Mouse (Mus musculus) megakaryocyte, embryonic 14.5 days (primary cell): Measurements from ENCODE around the gene Ino80.

Experiments used
- FLI1 ChIP-seq: IDR thresholded peaks from 2 replicates; pipeline ENCODE4 v1.6.1; 2012; ENCODE audit warnings: low read length, inconsistent platforms, mixed read lengths
- GATA1 ChIP-seq: IDR thresholded peaks from 3 replicates; pipeline ENCODE4 v1.6.1; 2012; ENCODE audit warnings: mixed read lengths, low read length, inconsistent platforms, borderline replicate concordance

DNA sequence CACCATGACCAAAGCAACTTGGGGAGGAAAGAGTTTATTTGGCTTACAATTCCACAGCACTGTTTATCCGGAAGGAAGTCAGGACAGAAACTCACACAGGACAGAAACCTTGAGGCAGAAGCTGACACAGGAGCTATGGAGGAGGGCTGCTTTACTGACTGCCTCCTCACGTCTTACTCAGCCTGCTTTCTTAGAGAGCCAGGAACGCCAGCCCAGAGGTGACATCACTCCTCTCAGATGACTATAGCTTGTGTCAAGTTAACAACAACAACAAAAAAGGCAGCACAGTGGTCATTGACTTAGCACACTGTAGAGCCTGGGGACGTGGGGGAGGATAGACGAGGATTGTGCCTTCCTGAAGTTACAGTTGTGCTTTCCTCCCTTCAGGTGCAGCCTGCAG is 14.5 kb upstream of the Ino80 start:
- TF ChIP-seq GATA1: no peak
- TF ChIP-seq FLI1: no peak
